In the genomic region with DNA sequence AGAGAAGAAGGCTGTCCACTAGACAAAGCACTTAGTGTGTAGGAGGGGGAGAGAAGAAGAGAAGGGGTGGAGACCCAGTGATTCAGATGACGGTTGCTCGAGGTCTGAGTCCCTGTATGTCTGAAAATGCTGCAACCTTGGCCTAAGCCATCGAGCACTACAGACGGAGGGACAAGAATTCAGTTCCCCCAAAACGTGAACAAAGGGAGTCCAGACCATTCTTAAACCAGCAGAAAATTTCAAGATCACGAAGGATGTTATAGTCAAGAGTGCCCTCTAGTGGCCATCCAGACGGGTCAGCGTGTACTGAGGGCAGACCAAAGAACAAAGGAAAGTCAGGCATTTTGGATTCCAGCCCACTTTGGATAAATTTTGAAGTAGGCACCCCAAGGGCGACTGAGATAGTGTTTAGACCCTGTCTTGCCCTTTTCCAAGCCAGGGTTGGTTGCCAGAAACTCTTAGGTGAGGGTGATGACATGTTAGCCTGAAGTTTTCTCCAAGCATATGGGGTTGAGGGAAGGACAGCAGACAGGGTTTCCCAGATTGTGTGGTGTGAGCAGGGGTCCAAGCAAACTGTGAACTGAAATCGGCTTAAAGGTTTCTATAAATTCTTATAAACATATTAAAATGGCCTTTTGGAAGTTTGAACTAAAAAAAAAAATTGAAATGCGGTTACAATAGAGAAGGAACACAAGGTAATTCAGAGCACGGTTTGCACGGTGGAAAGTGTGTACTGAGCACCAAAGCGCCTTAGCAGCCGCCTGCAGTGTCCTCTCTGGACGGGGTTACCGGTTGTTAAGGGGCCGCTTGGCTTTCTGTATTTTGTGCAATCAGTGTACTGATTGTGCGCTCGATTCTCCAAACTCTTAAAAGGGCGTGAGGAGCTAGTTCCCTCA, we compare ENCODE assay signal across 8 mouse cellular contexts. TPM values are rescaled to one million over a fixed set of nuclear protein-coding genes. Genes with fewer than 3 reads are reported as not detected.
A peak's percentile ranks its signal among the peaks of the same experiment; 100 is the strongest.
DNase-seq lines count a peak whose midpoint lies in the region; ATAC-seq and TF ChIP-seq lines count a peak whose summit lies in the region.

No protein-coding gene starts in this region.

- no peaks in the 10 kb centered on the region for H3K9me3 ChIP-seq in embryonic facial prominence, embryonic 10.5 days
- no peaks in the 10 kb centered on the region for H3K9me3 ChIP-seq in intestine, postnatal 0 days (ENCODE audit: control insufficient read depth)
- H3K9me3 ChIP-seq in limb, embryonic 14.5 days (ENCODE audit: control insufficient read depth, low read length), result no peaks in the 10 kb centered on the region
- H3K9me3 ChIP-seq in midbrain, embryonic 15.5 days, result no peaks in the 10 kb centered on the region
- H3K9me3 ChIP-seq in stomach, embryonic 14.5 days (ENCODE audit: control insufficient read depth, low read depth, low read length), result no peaks in the 10 kb centered on the region

- peaks cover 19% of the 10 kb centered on the region for H3K4me1 ChIP-seq in embryonic facial prominence, embryonic 10.5 days
- H3K4me1 ChIP-seq in intestine, postnatal 0 days (replicated peaks; ENCODE audit: control insufficient read depth, insufficient read depth, low read length), result no peaks in the 10 kb centered on the region
- H3K4me1 ChIP-seq in limb, embryonic 14.5 days (ENCODE audit: control insufficient read depth, insufficient read depth, low read length), result peaks cover 5% of the 10 kb centered on the region; the same call in 1 of the 2 replicates
- peaks cover 12% of the 10 kb centered on the region for H3K4me1 ChIP-seq in midbrain, embryonic 15.5 days
- H3K4me1 ChIP-seq in stomach, embryonic 14.5 days (ENCODE audit: control insufficient read depth, insufficient read depth, low read length), result peaks cover 7% of the 10 kb centered on the region; the same call in 1 of the 2 replicates

- under 1% methylated on average over 21 of the region's 21 CpGs for WGBS in embryonic facial prominence, embryonic 10.5 days
- 2% methylated on average over 21 of the region's 21 CpGs for WGBS in intestine, postnatal 0 days
- under 1% methylated on average over 21 of the region's 21 CpGs for WGBS in limb, embryonic 14.5 days
- WGBS in midbrain, embryonic 15.5 days, result under 1% methylated on average over 21 of the region's 21 CpGs
- WGBS in stomach, embryonic 14.5 days, result under 1% methylated on average over 21 of the region's 21 CpGs

- no peak for TF ChIP-seq POLR2A in limb, embryonic 14.5 days (IDR thresholded peaks at IDR 0.05; ENCODE audit: borderline replicate concordance, extremely low read depth, insufficient read depth, insufficient read length)

- no peaks in the 10 kb centered on the region for H3K36me3 ChIP-seq in embryonic facial prominence, embryonic 10.5 days (replicated peaks)
- H3K36me3 ChIP-seq in intestine, postnatal 0 days (ENCODE audit: control insufficient read depth, insufficient read depth), result no peaks in the 10 kb centered on the region
- no peaks in the 10 kb centered on the region for H3K36me3 ChIP-seq in limb, embryonic 14.5 days (ENCODE audit: control insufficient read depth, insufficient read depth, low read length)
- no peaks in the 10 kb centered on the region for H3K36me3 ChIP-seq in midbrain, embryonic 15.5 days (replicated peaks)
- no peaks in the 10 kb centered on the region for H3K36me3 ChIP-seq in stomach, embryonic 14.5 days (ENCODE audit: control insufficient read depth, insufficient read depth, low read length)

- peak; percentile 86 to 88 for DNase-seq in B cell, adult 2 months
- peak; percentile 85 for DNase-seq in adrenal gland, postnatal 10 days
- DNase-seq in embryonic facial prominence, embryonic 10.5 days (ENCODE audit: low spot score), result peak; percentile 84
- peak; percentile 96 for DNase-seq in heart, adult 11 months
- peak; percentile 98 for DNase-seq in limb, embryonic 14.5 days (ENCODE audit: low spot score)

- peak overlapping the region; percentile 71 for H3K4me2 ChIP-seq in intestine, postnatal 0 days (replicated peaks; ENCODE audit: low read depth)
- peak overlapping the region; percentile 63 for H3K4me2 ChIP-seq in limb, embryonic 14.5 days (replicated peaks; ENCODE audit: low read depth, low read length, severe bottlenecking)
- H3K4me2 ChIP-seq in midbrain, embryonic 15.5 days, result peak overlapping the region; percentile 79
- H3K4me2 ChIP-seq in stomach, embryonic 14.5 days (replicated peaks; ENCODE audit: low read depth, low read length), result peak overlapping the region; percentile 61

- H3K4me3 ChIP-seq in embryonic facial prominence, embryonic 10.5 days, result peak overlapping the region; percentile 63
- H3K4me3 ChIP-seq in intestine, postnatal 0 days (ENCODE audit: low read depth, low read length), result peak overlapping the region; percentile 32
- H3K4me3 ChIP-seq in limb, embryonic 14.5 days (replicated peaks; ENCODE audit: low read length), result peak overlapping the region; percentile 49
- H3K4me3 ChIP-seq in midbrain, embryonic 15.5 days, result peak overlapping the region; percentile 49
- peak overlapping the region; percentile 43 for H3K4me3 ChIP-seq in stomach, embryonic 14.5 days (ENCODE audit: low read depth, low read length)

- ATAC-seq in intestine, postnatal 0 days, result peak; percentile 70
- peak; percentile 79 for ATAC-seq in limb, embryonic 14.5 days (ENCODE audit: low FRiP score, low read depth)
- peak; percentile 87 for ATAC-seq in midbrain, embryonic 15.5 days (replicated peaks)
- ATAC-seq in stomach, embryonic 14.5 days (ENCODE audit: insufficient number of reproducible peaks, insufficient read depth, low FRiP score, low read depth), result peak; percentile 80

- H3K27me3 ChIP-seq in embryonic facial prominence, embryonic 10.5 days (replicated peaks; ENCODE audit: low read depth, poor library complexity, severe bottlenecking), result no peaks in the 10 kb centered on the region
- no peaks in the 10 kb centered on the region for H3K27me3 ChIP-seq in intestine, postnatal 0 days (replicated peaks; ENCODE audit: control insufficient read depth, insufficient read depth, low read length)
- no peaks in the 10 kb centered on the region for H3K27me3 ChIP-seq in limb, embryonic 14.5 days (ENCODE audit: control insufficient read depth, insufficient read depth, low read length)
- H3K27me3 ChIP-seq in midbrain, embryonic 15.5 days (replicated peaks), result no peaks in the 10 kb centered on the region
- no peaks in the 10 kb centered on the region for H3K27me3 ChIP-seq in stomach, embryonic 14.5 days (ENCODE audit: control insufficient read depth, insufficient read depth, low read length)

- H3K9ac ChIP-seq in intestine, postnatal 0 days (ENCODE audit: low read depth, low read length), result peak overlapping the region; percentile 42; the same call in 1 of the 2 replicates
- H3K9ac ChIP-seq in limb, embryonic 14.5 days (ENCODE audit: low read depth, low read length, severe bottlenecking), result peak overlapping the region; percentile 64
- H3K9ac ChIP-seq in midbrain, embryonic 15.5 days, result peak overlapping the region; percentile 57
- peak overlapping the region; percentile 61 for H3K9ac ChIP-seq in stomach, embryonic 14.5 days (replicated peaks; ENCODE audit: low read depth, low read length)

- TF ChIP-seq CTCF in intestine, postnatal 0 days (IDR thresholded peaks at IDR 0.05; ENCODE audit: low read depth), result peak; percentile 92

- peak overlapping the region; percentile 99 for H3K27ac ChIP-seq in embryonic facial prominence, embryonic 10.5 days (replicated peaks)
- peak overlapping the region; percentile 68 for H3K27ac ChIP-seq in intestine, postnatal 0 days (ENCODE audit: low read depth, low read length)
- H3K27ac ChIP-seq in limb, embryonic 14.5 days (replicated peaks; ENCODE audit: low read depth, low read length), result peak overlapping the region; percentile 97
- H3K27ac ChIP-seq in midbrain, embryonic 15.5 days, result peak overlapping the region; percentile 98
- peak overlapping the region; percentile 98 for H3K27ac ChIP-seq in stomach, embryonic 14.5 days (ENCODE audit: low read length)

RNA-seq across cellular contexts. Expression of gene Hist1h4j, which starts 0.6 kb away (rescaled TPM):
- 10 to 100 TPM; 63.1 to 70.2 TPM for total RNA-seq in adrenal gland, postnatal 10 days (2021)
- 0.93 and 1.3 TPM in 2 replicates for polyA plus RNA-seq in embryonic facial prominence, embryonic 10.5 days (2016; fragmentation: Nextera tagmentation; extraction: Ambion mirVana)
- polyA plus RNA-seq in intestine, postnatal 0 days (2015; fragmentation: Nextera tagmentation; extraction: Ambion mirVana), result 0.40 and 0.42 TPM in 2 replicates
- polyA plus RNA-seq in limb, embryonic 14.5 days (2012; rRNA removed), result 13.7 and 13.8 TPM in 2 replicates
- polyA plus RNA-seq in limb, embryonic 14.5 days (2014; fragmentation: Nextera tagmentation; extraction: Ambion mirVana), result 1.00 and 1.3 TPM in 2 replicates
- 0.93 TPM in 1 of 2 replicates, not detected in the other for polyA plus RNA-seq in midbrain, embryonic 15.5 days (2015; fragmentation: Nextera tagmentation; extraction: Ambion mirVana)
- 4.1 and 4.5 TPM in 2 replicates for polyA plus RNA-seq in stomach, embryonic 14.5 days (2014; fragmentation: Nextera tagmentation; extraction: Ambion mirVana)

RNA-seq across cellular contexts. Expression of gene Hist1h2bm, which starts 12.4 kb away (rescaled TPM):
- total RNA-seq in adrenal gland, postnatal 10 days (2021), result 100 to 1,000 TPM in 1 of 2 experiments, 10 to 100 TPM in 1; 83.1 to 103 TPM
- 5.7 and 6.0 TPM in 2 replicates for polyA plus RNA-seq in embryonic facial prominence, embryonic 10.5 days (2016; fragmentation: Nextera tagmentation; extraction: Ambion mirVana)
- 0.51 and 0.76 TPM in 2 replicates for polyA plus RNA-seq in intestine, postnatal 0 days (2015; fragmentation: Nextera tagmentation; extraction: Ambion mirVana)
- polyA plus RNA-seq in limb, embryonic 14.5 days (2012; rRNA removed), result 15.1 and 19.3 TPM in 2 replicates
- polyA plus RNA-seq in limb, embryonic 14.5 days (2014; fragmentation: Nextera tagmentation; extraction: Ambion mirVana), result 4.8 and 6.3 TPM in 2 replicates
- 0.39 and 1.7 TPM in 2 replicates for polyA plus RNA-seq in midbrain, embryonic 15.5 days (2015; fragmentation: Nextera tagmentation; extraction: Ambion mirVana)
- 3.1 TPM in 2 replicates for polyA plus RNA-seq in stomach, embryonic 14.5 days (2014; fragmentation: Nextera tagmentation; extraction: Ambion mirVana)

RNA-seq across cellular contexts. Expression of gene Hist1h4k, which starts 16.0 kb away (rescaled TPM):
- 100 to 1,000 TPM; 688 to 818 TPM for total RNA-seq in adrenal gland, postnatal 10 days (2021)
- polyA plus RNA-seq in embryonic facial prominence, embryonic 10.5 days (2016; fragmentation: Nextera tagmentation; extraction: Ambion mirVana), result 3.9 and 7.1 TPM in 2 replicates
- 1.4 and 2.1 TPM in 2 replicates for polyA plus RNA-seq in intestine, postnatal 0 days (2015; fragmentation: Nextera tagmentation; extraction: Ambion mirVana)
- polyA plus RNA-seq in limb, embryonic 14.5 days (2012; rRNA removed), result 22.1 and 22.3 TPM in 2 replicates
- polyA plus RNA-seq in limb, embryonic 14.5 days (2014; fragmentation: Nextera tagmentation; extraction: Ambion mirVana), result 1.4 and 4.0 TPM in 2 replicates
- polyA plus RNA-seq in midbrain, embryonic 15.5 days (2015; fragmentation: Nextera tagmentation; extraction: Ambion mirVana), result 1.8 and 4.2 TPM in 2 replicates
- polyA plus RNA-seq in stomach, embryonic 14.5 days (2014; fragmentation: Nextera tagmentation; extraction: Ambion mirVana), result 10.9 and 13.1 TPM in 2 replicates

RNA-seq across cellular contexts. Expression of gene Hist1h3h, which starts 16.8 kb away (rescaled TPM):
- total RNA-seq in adrenal gland, postnatal 10 days (2021), result 100 to 1,000 TPM; 397 to 474 TPM
- polyA plus RNA-seq in embryonic facial prominence, embryonic 10.5 days (2016; fragmentation: Nextera tagmentation; extraction: Ambion mirVana), result 10.7 and 12.8 TPM in 2 replicates
- polyA plus RNA-seq in intestine, postnatal 0 days (2015; fragmentation: Nextera tagmentation; extraction: Ambion mirVana), result 2.4 and 2.9 TPM in 2 replicates
- polyA plus RNA-seq in limb, embryonic 14.5 days (2012; rRNA removed), result 34.5 and 61.8 TPM in 2 replicates
- 18.4 and 18.6 TPM in 2 replicates for polyA plus RNA-seq in limb, embryonic 14.5 days (2014; fragmentation: Nextera tagmentation; extraction: Ambion mirVana)
- 1.1 TPM in 1 of 2 replicates, not detected in the other for polyA plus RNA-seq in midbrain, embryonic 15.5 days (2015; fragmentation: Nextera tagmentation; extraction: Ambion mirVana)
- 9.0 and 13.1 TPM in 2 replicates for polyA plus RNA-seq in stomach, embryonic 14.5 days (2014; fragmentation: Nextera tagmentation; extraction: Ambion mirVana)

RNA-seq across cellular contexts. Expression of gene Hist1h2ai, which starts 18.0 kb away (rescaled TPM):
- 100 to 1,000 TPM; 304 to 363 TPM for total RNA-seq in adrenal gland, postnatal 10 days (2021)
- polyA plus RNA-seq in embryonic facial prominence, embryonic 10.5 days (2016; fragmentation: Nextera tagmentation; extraction: Ambion mirVana), result 30.5 and 32.2 TPM in 2 replicates
- 6.1 and 12.0 TPM in 2 replicates for polyA plus RNA-seq in intestine, postnatal 0 days (2015; fragmentation: Nextera tagmentation; extraction: Ambion mirVana)
- polyA plus RNA-seq in limb, embryonic 14.5 days (2012; rRNA removed), result 17.5 and 34.8 TPM in 2 replicates
- polyA plus RNA-seq in limb, embryonic 14.5 days (2014; fragmentation: Nextera tagmentation; extraction: Ambion mirVana), result 30.7 and 38.1 TPM in 2 replicates
- polyA plus RNA-seq in midbrain, embryonic 15.5 days (2015; fragmentation: Nextera tagmentation; extraction: Ambion mirVana), result 3.9 and 10.3 TPM in 2 replicates
- polyA plus RNA-seq in stomach, embryonic 14.5 days (2014; fragmentation: Nextera tagmentation; extraction: Ambion mirVana), result 8.8 and 36.0 TPM in 2 replicates

Comparison
In these comparisons a context has a peak if more than half of its experiments do, and no peak if none do; other contexts are left out.
1. Peak in every context shown above with its lines: DNase-seq, ATAC-seq, H3K4me3 ChIP-seq and H3K27ac ChIP-seq.